Mouse (Mus musculus): Measurements from ENCODE around the gene Vps53. TPM values are rescaled to one million over a fixed set of nuclear protein-coding genes. Genes with fewer than 3 reads are reported as not detected.
"Not testable (repeated sequence)": the region's sequence is repeated elsewhere in the genome, so short reads cannot be mapped to it uniquely, and the experiment has no call there.

Vps53 gene
- polyA plus RNA-seq, 1 experiment from 2014 or later = 67.6 TPM

DNA sequence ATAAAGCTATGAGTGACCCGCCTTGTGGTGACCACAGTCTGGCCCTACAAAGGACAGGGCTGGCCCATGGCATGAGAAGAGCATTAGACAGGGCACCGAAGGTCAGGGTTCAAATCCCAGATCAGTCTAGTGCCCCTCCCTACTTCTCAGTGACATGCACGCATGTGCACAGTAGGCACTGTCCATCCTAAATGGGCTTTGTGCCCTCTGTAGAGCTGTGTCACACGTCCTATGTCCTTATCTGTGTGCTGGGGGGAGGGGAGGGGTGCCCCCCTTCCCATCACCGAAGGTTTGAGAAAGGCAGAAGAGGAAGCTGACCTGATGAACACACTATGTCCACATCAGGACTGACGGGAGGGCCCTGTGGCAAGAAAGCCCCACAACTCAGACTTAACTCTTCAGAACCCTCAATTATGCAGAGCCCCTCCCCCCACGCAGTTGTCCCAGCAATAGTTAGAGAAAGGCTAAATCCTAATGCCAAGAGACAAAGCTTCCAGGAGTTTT lies 154.3 kb downstream of the Vps53 start:
- Histone ChIP-seq H3K9ac (replicated peaks) (no peak overlapping the region), H3K4me2 (replicated peaks) (no peak overlapping the region), H3K4me3 (no peak overlapping the region), H3K4me1 (peaks cover 20% of the 10 kb centered on the region), H3K27ac (replicated peaks) (no peak overlapping the region), H3K27me3 (peaks cover 12% of the 10 kb centered on the region; the same call in 1 of the 2 replicates), H3K9me3 (no peaks in the 10 kb centered on the region), H3K36me3 (no peaks in the 10 kb centered on the region)
- ATAC-seq (replicated peaks) = no peak
- WGBS = 53% methylated on average over 7 of the region's 7 CpGs

DNA sequence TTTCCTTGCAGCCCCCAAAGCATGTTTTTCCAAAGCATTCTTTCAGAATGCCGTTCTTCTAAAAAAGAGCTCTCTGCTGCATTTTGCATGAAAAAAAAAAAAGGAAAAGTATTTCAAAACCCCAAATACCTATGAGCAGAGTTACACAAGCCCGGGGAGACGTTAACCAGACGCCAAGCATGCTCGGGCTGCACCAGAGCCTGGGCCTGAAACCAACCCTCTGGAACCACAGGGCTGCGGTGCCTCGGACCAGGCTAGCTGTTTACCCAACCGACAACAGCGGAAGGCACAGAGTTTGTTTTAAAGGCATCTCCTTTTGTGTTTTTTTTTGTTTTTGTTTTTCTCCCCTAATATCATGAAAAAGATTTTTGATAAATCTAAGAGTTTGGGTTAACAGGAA lies 158.5 kb downstream of the Vps53 start:
- 79% methylated on average over 9 of the region's 9 CpGs for WGBS

DNA sequence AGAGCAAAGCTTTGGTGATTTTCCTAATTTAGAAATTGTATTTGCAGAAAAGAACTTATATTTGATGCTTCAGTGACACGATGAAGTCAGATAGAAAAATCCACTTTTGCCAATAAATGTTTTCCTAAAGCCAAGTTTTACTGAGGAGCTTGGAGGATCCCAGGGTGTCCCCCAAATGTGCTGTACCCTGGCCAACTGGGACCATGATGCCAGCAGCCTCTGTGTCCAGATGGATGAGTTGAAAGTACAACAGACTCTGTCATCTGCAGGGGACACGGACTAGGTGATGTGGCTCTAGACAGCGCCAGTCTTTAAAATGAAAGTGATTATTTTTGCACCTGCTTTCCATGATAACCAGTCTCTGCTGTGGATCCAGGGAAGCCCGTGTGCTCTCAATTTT lies 159.6 kb downstream of the Vps53 start:
- H3K4me2 ChIP-seq (replicated peaks) = no peak overlapping the region
- WGBS = 69% methylated on average over 4 of the region's 4 CpGs

More for the DNA sequence above, 158.5 kb downstream of the Vps53 start:
- Histone ChIP-seq H3K4me1 (0 out of 2 replicates have a peak, but pooled peaks cover 6% of the 10 kb centered on the region), H3K9me3 (no peaks in the 10 kb centered on the region), H3K4me3 (no peak overlapping the region), H3K9ac (replicated peaks) (no peak overlapping the region), H3K27ac (replicated peaks) (no peak overlapping the region), H3K27me3 (0 out of 2 replicates have a peak, but pooled peaks cover 4% of the 10 kb centered on the region), H3K4me2 (replicated peaks) (no peak overlapping the region), H3K36me3 (no peaks in the 10 kb centered on the region)
- ATAC-seq (replicated peaks) = no peak

GRCm38 (mm10) chr11:76015814-76016213 lies 163.6 kb downstream of the Vps53 start:
- no peak for ATAC-seq (replicated peaks)
- no peak overlapping the region for H3K4me3 ChIP-seq
- H3K36me3 ChIP-seq = no peaks in the 10 kb centered on the region
- no peak overlapping the region for H3K27ac ChIP-seq (replicated peaks)
- H3K4me1 ChIP-seq = 0 out of 2 replicates have a peak, but pooled peaks cover 6% of the 10 kb centered on the region
- no peaks in the 10 kb centered on the region for H3K27me3 ChIP-seq
- 66% methylated on average over 4 of the region's 4 CpGs for WGBS
- no peaks in the 10 kb centered on the region for H3K9me3 ChIP-seq
- no peak overlapping the region for H3K4me2 ChIP-seq (replicated peaks)
- no peak overlapping the region for H3K9ac ChIP-seq (replicated peaks)

More for the DNA sequence above, 159.6 kb downstream of the Vps53 start:
- Histone ChIP-seq H3K27ac (replicated peaks) (0 out of 2 replicates have a peak overlapping the region, but pooled peaks have one; percentile 23), H3K36me3 (no peaks in the 10 kb centered on the region), H3K4me1 (0 out of 2 replicates have a peak, but pooled peaks cover 6% of the 10 kb centered on the region), H3K9me3 (no peaks in the 10 kb centered on the region), H3K9ac (replicated peaks) (no peak overlapping the region), H3K4me3 (no peak overlapping the region), H3K27me3 (no peaks in the 10 kb centered on the region)
- no peak for ATAC-seq (replicated peaks)

- no peak overlapping the region for H3K27ac ChIP-seq (replicated peaks)
- H3K4me2 ChIP-seq (replicated peaks) = no peak overlapping the region
- 92% methylated on average over 6 of the region's 6 CpGs for WGBS
- no peak overlapping the region for H3K4me3 ChIP-seq
- no peak for ATAC-seq (replicated peaks)
- no peaks in the 10 kb centered on the region for H3K36me3 ChIP-seq
- no peaks in the 10 kb centered on the region for H3K27me3 ChIP-seq
- H3K9ac ChIP-seq (replicated peaks) = no peak overlapping the region
- H3K9me3 ChIP-seq = no peaks in the 10 kb centered on the region
- H3K4me1 ChIP-seq = 0 out of 2 replicates have a peak, but pooled peaks cover 4% of the 10 kb centered on the region
Measured at GRCm38 (mm10) chr11:76015251-76015650, 164.2 kb downstream of the Vps53 start.

- no peaks in the 10 kb centered on the region for H3K9me3 ChIP-seq
- H3K36me3 ChIP-seq = no peaks in the 10 kb centered on the region
- H3K9ac ChIP-seq (replicated peaks) = no peak overlapping the region
- no peak overlapping the region for H3K4me3 ChIP-seq
- WGBS = 87% methylated on average over 9 of the region's 9 CpGs
- no peaks in the 10 kb centered on the region for H3K27me3 ChIP-seq
- no peaks in the 10 kb centered on the region for H3K4me1 ChIP-seq
- ATAC-seq (replicated peaks) = no peak
- H3K27ac ChIP-seq (replicated peaks) = no peak overlapping the region
- no peak overlapping the region for H3K4me2 ChIP-seq (replicated peaks)
Measured at GRCm38 (mm10) chr11:76010838-76011624, 168.4 kb downstream of the Vps53 start.

DNA sequence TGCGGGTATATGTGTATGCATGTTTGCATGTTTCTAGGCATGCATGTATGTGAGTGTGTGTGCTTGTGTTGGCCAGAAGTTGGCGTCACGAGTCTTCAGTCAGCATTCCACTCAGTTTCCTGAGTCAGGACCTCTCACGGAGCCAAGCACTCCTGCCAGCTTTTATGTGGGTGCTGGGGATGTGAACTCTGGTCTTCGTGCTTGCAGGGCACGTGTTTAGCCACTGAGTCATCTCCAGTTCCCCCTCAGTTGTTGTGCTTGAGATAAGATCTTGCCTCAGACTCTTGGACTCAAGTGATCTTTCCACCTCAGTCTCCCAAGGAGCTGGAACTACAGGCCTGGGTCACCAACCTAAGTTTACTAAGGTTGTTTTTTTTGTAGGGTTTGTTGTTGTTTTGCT lies 170.3 kb downstream of the Vps53 start:
- Histone ChIP-seq H3K4me1 (no peaks in the 10 kb centered on the region), H3K27me3 (no peaks in the 10 kb centered on the region), H3K4me2 (replicated peaks) (no peak overlapping the region), H3K9me3 (no peaks in the 10 kb centered on the region), H3K36me3 (no peaks in the 10 kb centered on the region), H3K27ac (replicated peaks) (no peak overlapping the region), H3K9ac (replicated peaks) (no peak overlapping the region), H3K4me3 (no peak overlapping the region)
- 85% methylated on average over 6 of the region's 6 CpGs for whole genome bisulfite sequencing
- ATAC-seq (replicated peaks) = no peak

- no peak for ATAC-seq (replicated peaks)
- no peak overlapping the region for H3K4me3 ChIP-seq
- no peak overlapping the region for H3K9ac ChIP-seq (replicated peaks)
- 75% methylated on average over 2 of the region's 2 CpGs for WGBS
- H3K36me3 ChIP-seq = no peaks in the 10 kb centered on the region
- no peak overlapping the region for H3K4me2 ChIP-seq (replicated peaks)
- no peaks in the 10 kb centered on the region for H3K27me3 ChIP-seq
- no peaks in the 10 kb centered on the region for H3K4me1 ChIP-seq
- no peak overlapping the region for H3K27ac ChIP-seq (replicated peaks)
- no peaks in the 10 kb centered on the region for H3K9me3 ChIP-seq
Measured at GRCm38 (mm10) chr11:76008162-76008561, 171.3 kb downstream of the Vps53 start.

- H3K27ac ChIP-seq (replicated peaks); H3K9ac ChIP-seq (replicated peaks); H3K4me3 ChIP-seq; H3K4me1 ChIP-seq; H3K4me2 ChIP-seq (replicated peaks); ATAC-seq (replicated peaks); H3K27me3 ChIP-seq; H3K9me3 ChIP-seq; H3K36me3 ChIP-seq: not testable (repeated sequence)
- WGBS = 92% methylated on average over 7 of the region's 7 CpGs
Measured at GRCm38 (mm10) chr11:76004276-76004675, 175.2 kb downstream of the Vps53 start.

DNA sequence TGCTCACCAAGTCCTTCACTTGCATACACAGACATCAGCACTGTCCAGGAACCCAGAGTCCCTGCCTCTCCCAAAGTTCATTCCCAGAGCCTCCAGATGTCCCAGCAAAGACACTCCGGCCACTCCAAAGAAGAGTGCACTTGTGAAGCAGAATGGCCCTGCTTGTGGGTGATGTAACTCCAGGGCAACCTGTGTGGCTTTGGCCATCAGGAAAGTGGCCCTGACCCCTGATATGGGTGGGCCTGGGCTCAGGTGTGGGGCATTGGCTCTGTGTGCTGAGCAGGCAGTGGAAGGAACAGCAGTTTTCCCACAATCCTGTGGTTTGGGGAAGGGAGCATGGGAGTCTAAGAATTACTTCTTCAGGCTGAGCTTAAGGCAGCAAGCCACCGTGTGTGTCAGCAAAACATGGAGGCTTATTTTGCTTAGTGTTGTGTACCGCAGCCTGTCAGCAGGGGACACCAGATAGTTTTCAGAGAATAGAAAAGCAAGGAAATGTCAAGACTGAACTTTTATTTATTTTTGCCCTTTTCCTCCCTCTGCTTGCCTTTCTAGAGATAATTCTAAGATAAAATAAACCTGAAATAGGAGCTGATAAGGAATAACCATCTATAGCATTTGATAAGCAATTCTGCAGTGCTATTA lies 178.1 kb downstream of the Vps53 start:
- Histone ChIP-seq H3K36me3 (no peaks in the 10 kb centered on the region), H3K4me1 (peaks cover 8% of the 10 kb centered on the region), H3K4me3 (no peak overlapping the region), H3K9me3 (no peaks in the 10 kb centered on the region), H3K27ac (replicated peaks) (no peak overlapping the region), H3K4me2 (replicated peaks) (no peak overlapping the region), H3K9ac (replicated peaks) (no peak overlapping the region), H3K27me3 (0 out of 2 replicates have a peak, but pooled peaks cover 4% of the 10 kb centered on the region)
- WGBS = 61% methylated on average over 3 of the region's 3 CpGs
- no peak for ATAC-seq (replicated peaks)

DNA sequence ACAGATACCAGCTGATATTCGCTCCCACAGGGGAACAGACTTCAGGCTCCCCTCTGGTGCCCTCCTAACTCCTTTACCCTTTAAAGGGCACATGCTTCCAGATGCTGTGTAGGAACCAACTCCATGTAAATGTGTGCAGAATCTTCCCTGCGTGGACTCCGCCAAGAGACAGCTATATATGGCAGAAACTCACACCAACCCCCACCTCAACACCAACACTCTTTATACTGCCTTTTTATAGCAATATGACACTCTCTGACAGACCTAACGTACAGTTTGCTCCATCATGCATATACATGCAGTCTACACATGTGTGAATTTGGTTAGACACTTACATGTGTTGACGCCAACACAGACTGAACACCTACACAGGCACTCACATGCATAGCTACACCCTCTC lies 178.7 kb downstream of the Vps53 start:
- H3K27ac ChIP-seq (replicated peaks) = no peak overlapping the region
- no peak for ATAC-seq (replicated peaks)
- no peak overlapping the region for H3K4me3 ChIP-seq
- no peaks in the 10 kb centered on the region for H3K36me3 ChIP-seq
- H3K4me1 ChIP-seq = peaks cover 8% of the 10 kb centered on the region
- 0 out of 2 replicates have a peak, but pooled peaks cover 4% of the 10 kb centered on the region for H3K27me3 ChIP-seq
- H3K4me2 ChIP-seq (replicated peaks) = no peak overlapping the region
- WGBS = 89% methylated on average over 5 of the region's 5 CpGs
- no peak overlapping the region for H3K9ac ChIP-seq (replicated peaks)
- H3K9me3 ChIP-seq = no peaks in the 10 kb centered on the region

Data from forebrain, embryonic 15.5 days (tissue).